Mouse (Mus musculus) kidney, embryonic 16.5 days (tissue): ENCODE results near the gene Galm. TPM values are rescaled to one million over a fixed set of nuclear protein-coding genes. Genes with fewer than 3 reads are reported as not detected.
"Not testable (repeated sequence)": the region's sequence is repeated elsewhere in the genome, so short reads cannot be mapped to it uniquely, and the experiment has no call there.

Experiments used
- ATAC-seq: fragments of 200-750 bp; cut with Nextera tagmentation; 2 replicates; pipeline ENCODE4 v1.8.0; 2017; ENCODE audit warnings: moderate TSS enrichment; ENCODE audit not compliant: low FRiP score, low TSS enrichment
- H3K27ac ChIP-seq: fragments of 300-500 bp; sonication (generic); 2 replicates; pipeline ENCODE4 v1.5.1; 2014; ENCODE audit warnings: low read length
- H3K27me3 ChIP-seq: fragments of 300-500 bp; sonication (generic); 2 replicates; pipeline ENCODE4 v1.6.1; 2014; ENCODE audit warnings: low read length, control low read depth, mixed read lengths; ENCODE audit not compliant: insufficient read depth
- H3K36me3 ChIP-seq: fragments of 300-500 bp; sonication (generic); 2 replicates; pipeline ENCODE4 v1.6.1; 2014; ENCODE audit warnings: low read length, control low read depth, mixed read lengths; ENCODE audit not compliant: insufficient read depth
- H3K4me1 ChIP-seq: fragments of 300-500 bp; sonication (generic); 2 replicates; pipeline ENCODE4 v1.6.1; 2014; ENCODE audit warnings: low read length, control low read depth, mixed read lengths; ENCODE audit not compliant: insufficient read depth
- H3K4me2 ChIP-seq: fragments of 300-500 bp; sonication (generic); replicated peaks from 2 replicates; pipeline ENCODE4 v1.6.1; 2014; ENCODE audit warnings: low read depth, low read length
- H3K4me3 ChIP-seq: fragments of 300-500 bp; sonication (generic); 2 replicates; pipeline ENCODE4 v1.5.1; 2014; ENCODE audit warnings: mild to moderate bottlenecking, low read length
- H3K9ac ChIP-seq: fragments of 300-500 bp; sonication (generic); replicated peaks from 2 replicates; pipeline ENCODE4 v1.6.1; 2014; ENCODE audit warnings: low read length
- H3K9me3 ChIP-seq: fragments of 300-500 bp; sonication (generic); 2 replicates; pipeline ENCODE4 v1.6.1; 2016; ENCODE audit warnings: low read length, control low read depth
- whole genome bisulfite sequencing: fragments of 180-500 bp; shearing (Covaris S2); extraction: QIAGEN DNeasy Blood & Tissue Kit; methylation state at CpG from one replicate; pipeline ENCODE4 v1.1.7; 2014; 5-methylcytosine and 5-hydroxymethylcytosine counted together
- polyA plus RNA-seq: library from polyadenylated mRNA; unstranded; fragments of >200 nt; fragmentation: Nextera tagmentation; extraction: Ambion mirVana; gene quantifications from 2 replicates; pipeline ENCODE4 v1.2.1, GENCODE M21; 2015

Gene Galm
- polyA plus RNA-seq, 1 experiment from 2014 or later = 23.5 TPM

GRCm38 (mm10) chr17:80170951-80171350 lies 43.7 kb downstream of the Galm start:
- peaks cover 21% of the 10 kb centered on the region for H3K4me1 ChIP-seq
- WGBS = 92% methylated on average over 7 of the region's 7 CpGs
- H3K9me3 ChIP-seq = no peaks in the 10 kb centered on the region
- no peak overlapping the region for H3K4me3 ChIP-seq
- H3K36me3 ChIP-seq = no peaks in the 10 kb centered on the region
- no peak overlapping the region for H3K9ac ChIP-seq
- H3K27ac ChIP-seq = no peak overlapping the region
- H3K27me3 ChIP-seq = no peaks in the 10 kb centered on the region
- ATAC-seq = no peak
- no peak overlapping the region for H3K4me2 ChIP-seq

GRCm38 (mm10) chr17:80171948-80172347 lies 44.7 kb downstream of the Galm start:
- H3K36me3 ChIP-seq = no peaks in the 10 kb centered on the region
- peaks cover 21% of the 10 kb centered on the region for H3K4me1 ChIP-seq
- H3K27ac ChIP-seq = no peak overlapping the region
- no peaks in the 10 kb centered on the region for H3K9me3 ChIP-seq
- no peaks in the 10 kb centered on the region for H3K27me3 ChIP-seq
- ATAC-seq = no peak
- no peak overlapping the region for H3K9ac ChIP-seq
- no peak overlapping the region for H3K4me2 ChIP-seq
- 84% methylated on average over 4 of the region's 4 CpGs for WGBS
- no peak overlapping the region for H3K4me3 ChIP-seq

- Histone ChIP-seq H3K9ac (no peak overlapping the region), H3K4me1 (peaks cover 18% of the 10 kb centered on the region), H3K27ac (no peak overlapping the region), H3K9me3 (no peaks in the 10 kb centered on the region), H3K36me3 (no peaks in the 10 kb centered on the region), H3K4me2 (no peak overlapping the region), H3K4me3 (no peak overlapping the region), H3K27me3 (no peaks in the 10 kb centered on the region)
- whole genome bisulfite sequencing = 88% methylated on average over 5 of the region's 5 CpGs
- no peak for ATAC-seq
Measured at GRCm38 (mm10) chr17:80172761-80173160, 45.5 kb downstream of the Galm start.

- no peak for ATAC-seq
- Histone ChIP-seq H3K36me3 (no peaks in the 10 kb centered on the region), H3K27ac (no peak overlapping the region), H3K9me3 (no peaks in the 10 kb centered on the region), H3K27me3 (no peaks in the 10 kb centered on the region), H3K9ac (no peak overlapping the region), H3K4me2 (no peak overlapping the region), H3K4me1 (peaks cover 9% of the 10 kb centered on the region), H3K4me3 (no peak overlapping the region)
- WGBS = 93% methylated on average over 2 of the region's 2 CpGs
Measured at GRCm38 (mm10) chr17:80173708-80174107, 46.4 kb downstream of the Galm start.

- no peak overlapping the region for H3K4me2 ChIP-seq
- no peaks in the 10 kb centered on the region for H3K9me3 ChIP-seq
- H3K36me3 ChIP-seq = no peaks in the 10 kb centered on the region
- H3K4me1 ChIP-seq = peaks cover 5% of the 10 kb centered on the region
- WGBS = 75% methylated on average over 3 of the region's 3 CpGs
- H3K4me3 ChIP-seq = no peak overlapping the region
- H3K27me3 ChIP-seq = no peaks in the 10 kb centered on the region
- H3K27ac ChIP-seq = no peak overlapping the region
- H3K9ac ChIP-seq = no peak overlapping the region
- ATAC-seq = no peak
Measured at GRCm38 (mm10) chr17:80174146-80174545, 46.9 kb downstream of the Galm start.

GRCm38 (mm10) chr17:80174699-80175385 lies 47.6 kb downstream of the Galm start:
- Histone ChIP-seq H3K36me3 (no peaks in the 10 kb centered on the region), H3K4me1 (peaks cover 5% of the 10 kb centered on the region), H3K4me2 (no peak overlapping the region), H3K4me3 (no peak overlapping the region), H3K9me3 (no peaks in the 10 kb centered on the region), H3K9ac (no peak overlapping the region), H3K27me3 (no peaks in the 10 kb centered on the region), H3K27ac (no peak overlapping the region)
- WGBS = 52% methylated on average over 19 of the region's 19 CpGs
- peak; percentile 63; the same call in 1 of the 2 replicates for ATAC-seq

DNA sequence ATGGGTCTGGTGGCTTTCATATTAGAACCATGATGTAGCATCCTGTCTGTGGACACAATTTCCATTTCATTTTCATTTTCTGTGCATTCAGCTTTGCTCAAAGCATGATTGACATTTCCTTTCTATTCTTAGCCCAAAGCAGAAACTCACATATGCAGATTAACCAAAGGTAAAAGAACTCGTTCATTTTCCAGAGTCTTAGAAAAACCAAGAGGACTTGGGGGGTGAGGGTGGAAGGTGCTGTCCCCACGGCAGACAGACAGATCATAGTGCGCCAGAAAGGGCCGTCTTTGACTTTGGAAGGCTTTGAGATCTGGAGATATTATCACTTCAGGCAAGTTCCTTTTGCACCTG lies 48.1 kb downstream of the Galm start:
- Histone ChIP-seq H3K9me3 (no peaks in the 10 kb centered on the region), H3K36me3 (no peaks in the 10 kb centered on the region), H3K27ac (no peak overlapping the region), H3K27me3 (no peaks in the 10 kb centered on the region), H3K4me2 (no peak overlapping the region), H3K4me3 (no peak overlapping the region), H3K4me1 (peaks cover 5% of the 10 kb centered on the region), H3K9ac (no peak overlapping the region)
- no peak for ATAC-seq
- 85% methylated on average over 4 of the region's 4 CpGs for WGBS

- Histone ChIP-seq H3K9me3 (no peaks in the 10 kb centered on the region), H3K4me1 (peaks cover 5% of the 10 kb centered on the region), H3K36me3 (no peaks in the 10 kb centered on the region), H3K4me3 (no peak overlapping the region), H3K27me3 (no peaks in the 10 kb centered on the region), H3K9ac (no peak overlapping the region), H3K4me2 (no peak overlapping the region), H3K27ac (no peak overlapping the region)
- ATAC-seq = no peak
- 81% methylated on average over 3 of the region's 3 CpGs for WGBS
Measured at GRCm38 (mm10) chr17:80175966-80176365, 48.7 kb downstream of the Galm start.

GRCm38 (mm10) chr17:80178846-80179245 lies 51.6 kb downstream of the Galm start:
- H3K4me2 ChIP-seq, H3K4me3 ChIP-seq, ATAC-seq, H3K9ac ChIP-seq, H3K27ac ChIP-seq, H3K9me3 ChIP-seq, H3K36me3 ChIP-seq, H3K27me3 ChIP-seq, H3K4me1 ChIP-seq: not testable (repeated sequence)
- WGBS = 94% methylated on average over 3 of the region's 3 CpGs

DNA sequence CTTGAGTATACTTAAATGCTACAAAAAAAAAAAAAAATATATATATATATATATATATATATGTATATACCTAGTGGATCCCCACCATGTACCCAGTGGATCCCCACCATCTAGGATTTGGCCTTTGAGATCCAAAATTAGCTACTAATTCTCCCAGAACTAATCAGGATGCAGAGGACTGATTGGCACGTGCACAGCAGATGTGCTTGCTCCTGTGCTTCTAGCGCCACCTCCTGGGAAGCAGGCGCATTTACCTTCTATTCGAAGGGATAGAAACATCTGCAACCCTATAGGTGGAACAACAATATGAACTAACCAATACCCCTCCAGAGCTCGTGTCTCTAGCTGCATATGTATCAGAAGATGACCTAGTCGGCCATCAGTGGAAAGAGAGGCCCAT lies 52.7 kb downstream of the Galm start:
- H3K4me1 ChIP-seq = peaks cover 3% of the 10 kb centered on the region

More for the DNA sequence above, 52.7 kb downstream of the Galm start:
- no peaks in the 10 kb centered on the region for H3K27me3 ChIP-seq
- no peak overlapping the region for H3K27ac ChIP-seq
- no peak overlapping the region for H3K9ac ChIP-seq
- peak; percentile 90 for ATAC-seq
- H3K4me2 ChIP-seq = no peak overlapping the region
- no peak overlapping the region for H3K4me3 ChIP-seq
- WGBS = 1% methylated on average over 6 of the region's 6 CpGs
- H3K36me3 ChIP-seq = no peaks in the 10 kb centered on the region
- H3K9me3 ChIP-seq = no peaks in the 10 kb centered on the region
